Comparison of ENCODE assay signal across 16 mouse cellular contexts in genomic region chr3:115646993-115647392, GRCm38 (mm10).
DNase-seq lines count a peak whose midpoint lies in the region; ATAC-seq lines count a peak whose summit lies in the region.
"Had no signal": no experiment of that assay in that cellular context is flagged by ENCODE, and none has a peak within 500 bp of the region (broad histone marks: within the 10 kb centered on the region; RNA-seq: fewer than 3 reads in every experiment).

No protein-coding gene starts in this region.

- peak overlapping the region; percentile 37; the same call in 1 of the 2 replicates for H3K27ac ChIP-seq in kidney, embryonic 15.5 days
- H3K27ac ChIP-seq in kidney, embryonic 16.5 days (ENCODE audit: low read length) = no peak overlapping the region
- H3K27ac ChIP-seq: limb, embryonic 10.5 days; liver, embryonic 15.5 days; macrophage had no signal

- no peaks in the 10 kb centered on the region for H3K27me3 ChIP-seq in kidney, embryonic 15.5 days
- no peaks in the 10 kb centered on the region for H3K27me3 ChIP-seq in kidney, embryonic 16.5 days (ENCODE audit: insufficient read depth, low read length)
- H3K27me3 ChIP-seq: CH12.LX; liver, embryonic 15.5 days had no signal

- H3K4me2 ChIP-seq in kidney, embryonic 15.5 days = no peak overlapping the region
- no peak overlapping the region for H3K4me2 ChIP-seq in kidney, embryonic 16.5 days (replicated peaks; ENCODE audit: low read depth, low read length)
- H3K4me2 ChIP-seq: liver, embryonic 15.5 days had no signal

- no peaks in the 10 kb centered on the region for H3K36me3 ChIP-seq in kidney, embryonic 15.5 days
- no peaks in the 10 kb centered on the region for H3K36me3 ChIP-seq in kidney, embryonic 16.5 days (ENCODE audit: insufficient read depth, low read length)
- H3K36me3 ChIP-seq: limb, embryonic 10.5 days; liver, embryonic 15.5 days had no signal

- peak; percentile 40 for DNase-seq in adrenal gland, adult 2 months
- no peak for DNase-seq in adrenal gland, adult 18-20 months (ENCODE audit: low spot score in 2 of 2)
- peak; percentile 67 to 72 for DNase-seq in heart, adult 9 months (ENCODE audit: low spot score in 2 of 2)
- peak; percentile 16 to 26 for DNase-seq in heart, postnatal 36 days
- DNase-seq in right cerebral cortex, postnatal 25 days = no peak
- DNase-seq in spleen, postnatal 14 days (ENCODE audit: low spot score in 2 of 2) = no peak
- DNase-seq: cerebellum, adult 11 months; midbrain, embryonic 14.5 days; right cerebral cortex, postnatal 14 days; thymus, postnatal 4 days had no signal

- no peaks in the 10 kb centered on the region for H3K9me3 ChIP-seq in kidney, embryonic 15.5 days (replicated peaks)
- H3K9me3 ChIP-seq in kidney, embryonic 16.5 days (ENCODE audit: low read length) = no peaks in the 10 kb centered on the region
- H3K9me3 ChIP-seq: limb, embryonic 10.5 days; liver, embryonic 15.5 days had no signal

- H3K4me3 ChIP-seq in kidney, embryonic 15.5 days (replicated peaks) = no peak overlapping the region
- H3K4me3 ChIP-seq in kidney, embryonic 16.5 days (ENCODE audit: low read length) = no peak overlapping the region
- H3K4me3 ChIP-seq: limb, embryonic 10.5 days; liver, embryonic 15.5 days had no signal

- intact Hi-C loops in heart, postnatal 36 days (cut with DNase I) = no loop called here

- ATAC-seq in kidney, embryonic 15.5 days (replicated peaks; ENCODE audit: low FRiP score) = peak; percentile 47; the same call in 1 of the 2 replicates
- no peak for ATAC-seq in kidney, embryonic 16.5 days (ENCODE audit: low FRiP score, low TSS enrichment)

- H3K9ac ChIP-seq in kidney, embryonic 15.5 days = no peak overlapping the region
- H3K9ac ChIP-seq in kidney, embryonic 16.5 days (replicated peaks; ENCODE audit: low read length) = no peak overlapping the region
- H3K9ac ChIP-seq: liver, embryonic 15.5 days had no signal

- WGBS in kidney, embryonic 15.5 days = 16% methylated on average over 7 of the region's 7 CpGs
- 14% methylated on average over 7 of the region's 7 CpGs for WGBS in kidney, embryonic 16.5 days

- peaks cover 7% of the 10 kb centered on the region for H3K4me1 ChIP-seq in kidney, embryonic 15.5 days
- H3K4me1 ChIP-seq in kidney, embryonic 16.5 days (ENCODE audit: insufficient read depth, low read length) = peaks cover 7% of the 10 kb centered on the region; the same call in 1 of the 2 replicates

Comparison
In these comparisons a context has a peak if more than half of its experiments do, and no peak if none do; other contexts are left out.
1. DNase-seq: peak in adrenal gland, adult 2 months (single experiment), heart, adult 9 months (2 of 2) and heart, postnatal 36 days (2 of 2); none in adrenal gland, adult 18-20 months (0 of 2), right cerebral cortex, postnatal 25 days (single experiment) and spleen, postnatal 14 days (0 of 2).